Mouse (Mus musculus): ENCODE results near the gene Mmp28. TPM values are rescaled to one million over a fixed set of nuclear protein-coding genes. Genes with fewer than 3 reads are reported as not detected.
A peak's percentile ranks its signal among the peaks of the same experiment; 100 is the strongest.

The Mmp28 gene
- polyA plus RNA-seq (2014; fragmentation: Nextera tagmentation; extraction: Ambion mirVana) = 1.9 and 2.1 TPM in 2 replicates

- Histone ChIP-seq H3K9ac (ENCODE audit: low read length) (peak within 1 kb of the TSS; percentile 66), H3K4me3 (ENCODE audit: low read depth, low read length) (peak within 1 kb of the TSS; percentile 52), H3K9me3 (ENCODE audit: control insufficient read depth, low read length) (no peaks in the 10 kb centered on the region), H3K27me3 (ENCODE audit: control insufficient read depth, insufficient read depth, low read length) (peaks cover 21% of the 10 kb centered on the region), H3K4me2 (ENCODE audit: low read depth, low read length, severe bottlenecking) (peak within 1 kb of the TSS; percentile 98), H3K4me1 (replicated peaks; ENCODE audit: control insufficient read depth, insufficient read depth, low read length) (peaks cover 3% of the 10 kb centered on the region; the same call in 1 of the 2 replicates), H3K36me3 (ENCODE audit: control insufficient read depth, insufficient read depth, low read length) (no peaks in the 10 kb centered on the region), H3K27ac (ENCODE audit: low read depth, low read length) (no peak within 1 kb of the TSS)
- WGBS = under 1% methylated on average over 41 of the region's 42 CpGs
- ATAC-seq (replicated peaks; ENCODE audit: low FRiP score) (no peak), DNase-seq (ENCODE audit: low spot score) (peak; percentile 72)
Measured at GRCm38 (mm10) chr11:83462711-83463244, at the start of gene Mmp28. Mmp28 (minus strand) TSS chr11:83463071.

- no peak for ATAC-seq (replicated peaks; ENCODE audit: low FRiP score)
- H3K9ac ChIP-seq (ENCODE audit: low read length) = no peak overlapping the region
- no peaks in the 10 kb centered on the region for H3K27me3 ChIP-seq (ENCODE audit: control insufficient read depth, insufficient read depth, low read length)
- no peak overlapping the region for H3K4me3 ChIP-seq (ENCODE audit: low read depth, low read length)
- no peaks in the 10 kb centered on the region for H3K4me1 ChIP-seq (replicated peaks; ENCODE audit: control insufficient read depth, insufficient read depth, low read length)
- no peak overlapping the region for H3K27ac ChIP-seq (ENCODE audit: low read depth, low read length)
- H3K36me3 ChIP-seq (ENCODE audit: control insufficient read depth, insufficient read depth, low read length) = peaks cover 4% of the 10 kb centered on the region; the same call in 1 of the 2 replicates
- no peak for DNase-seq (ENCODE audit: low spot score)
- H3K9me3 ChIP-seq (ENCODE audit: control insufficient read depth, low read length) = no peaks in the 10 kb centered on the region
- H3K4me2 ChIP-seq (ENCODE audit: low read depth, low read length, severe bottlenecking) = no peak overlapping the region
Measured at GRCm38 (mm10) chr11:83509521-83509920, 46.6 kb upstream of the Mmp28 start.

GRCm38 (mm10) chr11:83504308-83504707, 41.4 kb upstream of the Mmp28 start:
- WGBS = 93% methylated on average over 5 of the region's 5 CpGs
- ATAC-seq (replicated peaks; ENCODE audit: low FRiP score) (no peak), DNase-seq (ENCODE audit: low spot score) (no peak)
- no peaks in the 10 kb centered on the region for H3K27me3 ChIP-seq (ENCODE audit: control insufficient read depth, insufficient read depth, low read length)
- H3K27ac ChIP-seq (ENCODE audit: low read depth, low read length) = no peak overlapping the region
- H3K36me3 ChIP-seq (ENCODE audit: control insufficient read depth, insufficient read depth, low read length) = peaks cover 14% of the 10 kb centered on the region; the same call in 1 of the 2 replicates
- H3K4me1 ChIP-seq (replicated peaks; ENCODE audit: control insufficient read depth, insufficient read depth, low read length) = no peaks in the 10 kb centered on the region
- H3K4me3 ChIP-seq (ENCODE audit: low read depth, low read length) = no peak overlapping the region
- H3K9ac ChIP-seq (ENCODE audit: low read length) = no peak overlapping the region
- H3K9me3 ChIP-seq (ENCODE audit: control insufficient read depth, low read length) = no peaks in the 10 kb centered on the region
- H3K4me2 ChIP-seq (ENCODE audit: low read depth, low read length, severe bottlenecking) = no peak overlapping the region

- Histone ChIP-seq H3K4me2 (ENCODE audit: low read depth, low read length, severe bottlenecking) (no peak overlapping the region), H3K4me1 (replicated peaks; ENCODE audit: control insufficient read depth, insufficient read depth, low read length) (peaks cover 4% of the 10 kb centered on the region; the same call in 1 of the 2 replicates), H3K36me3 (ENCODE audit: control insufficient read depth, insufficient read depth, low read length) (no peaks in the 10 kb centered on the region; the same call in 1 of the 2 replicates), H3K9me3 (ENCODE audit: control insufficient read depth, low read length) (no peaks in the 10 kb centered on the region), H3K9ac (ENCODE audit: low read length) (no peak overlapping the region), H3K27ac (ENCODE audit: low read depth, low read length) (no peak overlapping the region), H3K4me3 (ENCODE audit: low read depth, low read length) (no peak overlapping the region), H3K27me3 (ENCODE audit: control insufficient read depth, insufficient read depth, low read length) (no peaks in the 10 kb centered on the region)
- 67% methylated on average over 2 of the region's 2 CpGs for WGBS
- ATAC-seq (replicated peaks; ENCODE audit: low FRiP score) (no peak), DNase-seq (ENCODE audit: low spot score) (no peak)
Measured at GRCm38 (mm10) chr11:83495571-83495970, 32.7 kb upstream of the Mmp28 start.

GRCm38 (mm10) chr11:83491488-83491887, 28.6 kb upstream of the Mmp28 start:
- Histone ChIP-seq H3K4me2 (ENCODE audit: low read depth, low read length, severe bottlenecking) (no peak overlapping the region), H3K4me1 (replicated peaks; ENCODE audit: control insufficient read depth, insufficient read depth, low read length) (peaks cover 4% of the 10 kb centered on the region; the same call in 1 of the 2 replicates), H3K9me3 (ENCODE audit: control insufficient read depth, low read length) (no peaks in the 10 kb centered on the region), H3K27ac (ENCODE audit: low read depth, low read length) (no peak overlapping the region), H3K36me3 (ENCODE audit: control insufficient read depth, insufficient read depth, low read length) (peaks cover 4% of the 10 kb centered on the region), H3K9ac (ENCODE audit: low read length) (no peak overlapping the region), H3K27me3 (ENCODE audit: control insufficient read depth, insufficient read depth, low read length) (no peaks in the 10 kb centered on the region), H3K4me3 (ENCODE audit: low read depth, low read length) (no peak overlapping the region)
- WGBS = 90% methylated on average over 4 of the region's 4 CpGs
- DNase-seq (ENCODE audit: low spot score) = no peak
- ATAC-seq (replicated peaks; ENCODE audit: low FRiP score) = no peak

GRCm38 (mm10) chr11:83473235-83474016, 10.6 kb upstream of the Mmp28 start:
- Histone ChIP-seq H3K4me2 (ENCODE audit: low read depth, low read length, severe bottlenecking) (peak overlapping the region; percentile 78), H3K36me3 (ENCODE audit: control insufficient read depth, insufficient read depth, low read length) (no peaks in the 10 kb centered on the region), H3K9ac (ENCODE audit: low read length) (peak overlapping the region; percentile 98), H3K4me1 (replicated peaks; ENCODE audit: control insufficient read depth, insufficient read depth, low read length) (0 out of 2 replicates have a peak, but pooled peaks cover 2% of the 10 kb centered on the region), H3K9me3 (ENCODE audit: control insufficient read depth, low read length) (no peaks in the 10 kb centered on the region), H3K4me3 (ENCODE audit: low read depth, low read length) (peak overlapping the region; percentile 94), H3K27me3 (ENCODE audit: control insufficient read depth, insufficient read depth, low read length) (no peaks in the 10 kb centered on the region), H3K27ac (ENCODE audit: low read depth, low read length) (peak overlapping the region; percentile 96)
- DNase-seq (ENCODE audit: low spot score) (no peak), ATAC-seq (replicated peaks; ENCODE audit: low FRiP score) (peak; percentile 89)
- under 1% methylated on average over 41 of the region's 52 CpGs for WGBS

- WGBS = under 1% methylated on average over 66 of the region's 66 CpGs
Measured at GRCm38 (mm10) chr11:83472324-83473234, 9.7 kb upstream of the Mmp28 start, which contains the start of gene Taf15. Taf15 (plus strand) TSS chr11:83473086.

GRCm38 (mm10) chr11:83471766-83472165, 8.9 kb upstream of the Mmp28 start:
- Histone ChIP-seq H3K27ac (ENCODE audit: low read depth, low read length) (no peak overlapping the region), H3K9me3 (ENCODE audit: control insufficient read depth, low read length) (no peaks in the 10 kb centered on the region), H3K4me1 (replicated peaks; ENCODE audit: control insufficient read depth, insufficient read depth, low read length) (0 out of 2 replicates have a peak, but pooled peaks cover 2% of the 10 kb centered on the region), H3K9ac (ENCODE audit: low read length) (peak overlapping the region; percentile 64; the same call in 1 of the 2 replicates), H3K4me3 (ENCODE audit: low read depth, low read length) (no peak overlapping the region), H3K4me2 (ENCODE audit: low read depth, low read length, severe bottlenecking) (peak overlapping the region; percentile 53; the same call in 1 of the 2 replicates), H3K27me3 (ENCODE audit: control insufficient read depth, insufficient read depth, low read length) (no peaks in the 10 kb centered on the region), H3K36me3 (ENCODE audit: control insufficient read depth, insufficient read depth, low read length) (no peaks in the 10 kb centered on the region)
- 85% methylated on average over 2 of the region's 2 CpGs for WGBS
- no peak for DNase-seq (ENCODE audit: low spot score)
- no peak for ATAC-seq (replicated peaks; ENCODE audit: low FRiP score)

More at GRCm38 (mm10) chr11:83472324-83473234, 9.7 kb upstream of the Mmp28 start, which contains the start of gene Taf15:
- Histone ChIP-seq H3K36me3 (ENCODE audit: control insufficient read depth, insufficient read depth, low read length) (no peaks in the 10 kb centered on the region), H3K27me3 (ENCODE audit: control insufficient read depth, insufficient read depth, low read length) (no peaks in the 10 kb centered on the region), H3K9me3 (ENCODE audit: control insufficient read depth, low read length) (no peaks in the 10 kb centered on the region), H3K9ac (ENCODE audit: low read length) (peak within 1 kb of the TSS; percentile 98), H3K27ac (ENCODE audit: low read depth, low read length) (peak within 1 kb of the TSS; percentile 96), H3K4me2 (ENCODE audit: low read depth, low read length, severe bottlenecking) (peak within 1 kb of the TSS; percentile 78), H3K4me1 (replicated peaks; ENCODE audit: control insufficient read depth, insufficient read depth, low read length) (0 out of 2 replicates have a peak, but pooled peaks cover 2% of the 10 kb centered on the region), H3K4me3 (ENCODE audit: low read depth, low read length) (peak within 1 kb of the TSS; percentile 94)
- DNase-seq (ENCODE audit: low spot score) (peak; percentile 99), ATAC-seq (replicated peaks; ENCODE audit: low FRiP score) (peak; percentile 99)

Data from forebrain, embryonic 11.5 days (tissue).